Mouse (Mus musculus) kidney, postnatal 4 days (tissue): ENCODE measurements at regions not wholly inside any gene's neighbourhood (a gene's known extent, or its start where the extent isn't known, plus 50 kb on each side); places are given as distances from the start of the nearest gene placed in this dataset.
A peak's percentile ranks its signal among the peaks of the same experiment; 100 is the strongest.

Experiments used
- DNase-seq, 2 experiments: peaks; one replicate each; pipeline ENCODE4 v3.0.0; 2021; ENCODE audit warnings: mixed read lengths in 2 of 2

DNA sequence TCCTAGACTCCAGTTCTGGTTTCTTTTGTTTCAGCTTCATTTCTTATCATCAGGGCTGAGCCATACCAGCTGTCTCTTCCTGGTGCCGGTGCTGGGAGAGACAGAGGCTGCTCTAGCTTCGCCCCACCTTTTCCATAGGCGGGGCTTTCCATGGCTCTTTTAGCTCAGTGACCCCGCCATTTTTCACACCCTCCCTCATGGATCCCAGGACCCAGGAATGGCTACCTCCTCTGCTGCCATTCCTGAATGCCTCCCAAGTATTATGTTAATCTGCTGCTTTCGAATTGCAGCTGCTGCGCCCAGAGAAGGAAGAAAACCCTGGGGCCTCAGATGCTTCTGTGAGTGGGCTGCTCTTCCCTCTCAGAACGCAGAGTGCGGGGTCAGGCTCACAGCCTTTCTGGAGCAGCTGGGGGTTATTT lies 214.9 kb downstream of the Pik3r1 start:
- DNase-seq = peak; percentile 20 to 36

DNA sequence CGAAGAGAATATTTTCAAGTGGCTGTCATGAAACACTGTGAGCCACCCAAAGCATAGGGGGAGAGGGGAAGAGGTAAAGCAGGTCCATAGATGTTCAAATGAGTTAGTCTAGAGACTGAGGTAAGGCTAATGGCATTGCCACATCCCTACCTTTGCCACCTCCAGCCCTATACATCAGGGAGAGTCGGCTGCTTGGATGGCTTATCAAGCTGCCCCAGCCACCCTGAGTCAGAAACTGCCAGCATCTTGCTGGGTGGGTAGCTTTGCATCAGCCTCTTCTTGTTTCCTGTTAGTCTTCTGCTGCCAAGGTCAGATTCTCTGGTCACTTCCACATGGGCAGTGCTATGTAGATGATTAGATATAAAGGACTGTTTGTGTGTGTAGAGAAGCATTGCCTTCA lies 215.6 kb downstream of the Pik3r1 start:
- DNase-seq = no peak

DNA sequence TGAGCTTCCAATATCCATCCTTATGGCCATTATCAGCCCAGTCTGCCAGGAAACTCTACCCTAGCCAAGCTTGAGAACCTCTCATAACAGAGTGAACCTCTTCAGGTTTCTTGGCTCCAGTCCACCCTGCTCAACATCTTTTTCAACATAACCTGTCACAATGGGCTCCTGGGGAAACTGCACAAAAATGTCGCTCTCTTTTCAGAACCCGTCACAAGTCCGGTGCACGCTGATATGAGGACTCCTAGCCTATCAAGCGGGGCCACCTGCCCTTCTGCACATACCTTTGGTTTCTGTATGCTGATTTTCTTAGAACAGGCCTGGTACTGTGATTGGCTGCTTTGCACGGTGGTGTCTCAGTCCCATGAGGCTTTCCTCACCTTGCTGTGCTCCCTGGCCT lies 216.9 kb downstream of the Pik3r1 start:
- no peak for DNase-seq

DNA sequence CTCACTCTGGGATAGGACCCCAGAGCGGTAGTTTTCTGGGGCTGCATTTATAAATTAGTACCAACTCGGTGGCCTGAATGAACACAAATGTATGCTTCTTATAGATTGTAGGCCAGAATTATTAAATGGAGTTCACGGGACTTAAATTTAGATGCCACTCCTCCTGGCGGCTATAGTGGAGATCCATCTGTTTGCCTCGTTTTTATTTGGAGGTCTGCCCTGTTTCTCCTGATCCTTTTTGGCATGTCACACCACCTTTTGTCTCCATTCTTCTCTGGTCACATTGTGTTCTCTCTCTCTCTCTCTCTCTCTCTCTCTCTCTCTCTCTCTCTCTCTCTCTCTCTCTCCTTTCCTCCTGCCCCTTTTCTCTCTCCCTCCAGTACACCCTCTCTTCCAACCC lies 217.5 kb downstream of the Pik3r1 start:
- DNase-seq = no peak

DNA sequence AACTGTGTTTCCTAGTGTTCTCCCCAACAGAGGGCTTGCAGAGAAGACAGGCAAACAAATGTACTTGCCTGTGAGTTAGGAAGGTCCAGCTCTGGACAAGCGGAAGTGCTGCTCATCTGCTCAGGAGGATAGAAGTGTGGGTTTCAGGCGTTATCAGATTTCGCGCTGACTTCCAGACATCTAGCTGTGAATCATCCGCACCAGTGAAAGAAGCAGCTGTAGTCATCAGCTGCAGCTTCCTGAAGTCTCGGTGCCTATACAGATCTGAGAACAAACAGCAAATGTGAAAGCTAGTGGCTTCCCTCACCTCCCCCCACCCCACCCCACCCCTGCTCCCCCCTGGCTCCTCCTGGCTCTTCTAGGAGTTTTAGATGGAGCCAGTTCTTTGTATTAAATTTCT lies 220.1 kb downstream of the Pik3r1 start:
- DNase-seq = no peak

DNA sequence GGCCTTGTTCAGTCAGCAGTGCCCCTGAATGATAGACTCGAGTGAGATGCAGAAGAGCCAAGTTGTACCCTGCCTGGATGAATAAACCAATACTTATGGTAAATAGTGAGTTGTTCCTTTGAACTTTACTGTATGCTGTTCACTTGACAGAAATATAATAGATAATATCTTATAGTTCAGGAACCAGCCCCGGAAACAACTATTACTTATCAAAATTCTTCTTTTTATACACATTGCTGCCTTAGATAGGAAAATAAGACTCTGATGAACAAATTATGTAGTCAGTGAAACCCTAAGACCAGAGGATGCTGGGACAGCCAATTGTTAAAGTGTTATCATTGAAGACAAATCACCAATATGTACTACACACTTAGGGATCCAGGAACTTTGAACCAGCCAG lies 220.7 kb downstream of the Pik3r1 start:
- no peak for DNase-seq

DNA sequence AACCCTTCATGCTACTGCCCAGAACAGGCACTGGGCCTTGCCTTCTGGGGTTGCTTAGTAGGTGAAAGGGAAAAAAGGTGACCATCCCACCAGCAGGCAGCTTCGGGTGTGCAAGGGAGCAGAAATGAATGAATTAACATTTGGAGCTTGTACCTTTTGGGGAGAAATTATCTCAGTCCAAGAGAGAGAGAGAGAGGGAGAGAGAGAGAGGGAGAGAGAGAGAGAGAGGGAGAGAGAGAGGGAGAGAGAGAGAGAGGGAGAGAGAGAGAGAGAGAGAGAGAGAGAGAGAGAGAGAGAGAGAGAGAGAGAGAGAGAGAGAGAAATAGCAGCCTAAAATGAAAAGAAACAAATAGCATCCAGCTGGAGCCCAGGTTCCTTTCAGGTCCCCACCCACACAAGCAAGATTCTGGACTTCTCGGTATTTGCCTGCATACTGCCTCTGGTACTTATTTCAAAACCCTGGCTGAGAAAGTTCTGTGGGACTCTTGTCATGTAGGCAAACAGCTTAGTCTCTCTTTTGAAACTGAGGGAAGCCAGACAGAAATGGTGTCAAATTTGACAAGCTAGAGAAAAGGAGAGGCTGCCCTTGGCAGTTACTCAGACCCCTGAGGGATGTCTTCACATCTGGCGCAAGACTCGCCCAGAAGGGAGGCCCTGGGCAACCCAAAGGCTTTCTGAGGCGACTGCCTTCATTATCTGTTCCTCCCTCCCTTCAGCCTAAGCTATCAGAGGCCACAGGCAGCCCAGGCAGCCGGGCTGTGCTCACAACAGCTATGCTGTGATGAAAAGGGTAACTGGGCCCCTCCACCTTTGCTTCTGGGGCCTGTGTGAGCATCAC lies 222.5 kb downstream of the Pik3r1 start:
- DNase-seq = no peak

DNA sequence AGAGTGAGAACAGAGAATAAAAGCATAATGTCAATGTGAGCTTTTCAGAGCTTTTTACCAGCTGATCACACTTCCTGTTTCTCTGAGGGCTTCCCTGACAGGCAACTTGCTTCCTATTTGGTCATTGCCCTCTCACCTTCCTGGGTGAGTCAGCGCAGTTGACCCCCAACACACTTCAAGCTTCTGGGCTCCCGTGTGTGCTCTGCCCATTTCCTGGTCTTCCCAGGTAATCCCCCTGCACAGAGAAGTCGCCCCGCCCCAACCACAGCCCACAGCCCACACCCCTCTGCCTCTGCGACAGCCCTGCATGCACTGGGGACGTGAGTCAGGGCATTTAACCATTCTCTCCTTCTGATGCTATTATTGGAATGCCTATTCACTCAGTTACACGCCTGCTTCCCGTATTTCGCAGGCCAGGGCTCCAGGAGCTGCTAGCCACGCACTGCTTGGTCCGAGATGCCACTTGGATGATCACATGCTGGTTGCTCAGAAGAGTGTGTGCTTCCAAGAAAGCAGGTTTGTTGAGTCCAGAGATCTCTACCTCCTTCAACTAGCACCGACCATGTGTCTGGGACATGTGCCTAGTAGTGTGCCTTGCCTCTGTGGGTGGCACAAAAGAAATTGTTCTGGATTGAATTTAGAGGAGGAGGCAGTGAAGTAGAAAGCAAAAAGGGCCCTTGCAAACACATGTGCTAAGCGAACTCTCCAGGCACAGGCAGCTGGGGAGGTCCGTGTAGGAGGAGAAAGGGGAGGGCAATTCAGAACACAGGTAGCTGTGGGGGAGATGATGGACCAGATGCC lies 227.4 kb downstream of the Pik3r1 start:
- DNase-seq = peak; percentile 17 to 30

DNA sequence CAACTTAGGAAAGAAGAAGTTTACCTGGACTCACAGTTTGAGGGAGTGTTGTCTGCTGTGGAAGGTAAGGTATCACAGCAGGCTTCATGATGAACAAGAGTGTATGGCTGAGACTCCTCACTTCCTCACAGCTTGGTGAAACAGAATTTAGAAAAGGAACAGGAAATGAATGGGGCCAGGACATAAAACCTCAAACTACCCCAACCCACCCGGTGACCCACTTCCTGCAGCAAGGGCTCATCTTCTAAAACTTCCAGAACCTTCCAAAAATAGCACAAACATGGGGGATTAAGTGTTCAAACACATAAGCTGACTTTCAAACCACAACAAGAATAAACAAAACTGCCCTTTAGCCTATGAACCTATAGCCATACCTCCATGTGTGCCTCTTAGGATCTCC lies 229.9 kb downstream of the Pik3r1 start:
- no peak for DNase-seq

DNA sequence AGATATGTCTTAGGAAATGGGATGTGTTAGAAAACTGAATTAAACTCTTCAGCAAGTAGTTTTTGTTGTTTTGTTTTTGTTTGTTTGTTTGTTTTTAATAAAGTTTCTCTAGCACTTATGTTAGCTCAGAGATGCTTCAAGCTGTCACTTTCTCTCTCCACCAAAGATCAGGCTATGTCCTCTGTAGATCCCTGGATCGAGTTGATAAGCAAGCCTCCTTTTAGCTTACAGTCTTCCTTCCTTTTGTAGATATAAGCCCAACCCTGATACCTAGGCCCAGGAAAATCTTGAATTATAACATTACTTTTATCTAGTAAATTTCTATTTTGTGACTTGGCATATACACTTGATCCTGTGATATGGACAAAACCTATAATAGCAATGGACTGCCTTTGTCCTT lies 232.0 kb downstream of the Pik3r1 start:
- no peak for DNase-seq

DNA sequence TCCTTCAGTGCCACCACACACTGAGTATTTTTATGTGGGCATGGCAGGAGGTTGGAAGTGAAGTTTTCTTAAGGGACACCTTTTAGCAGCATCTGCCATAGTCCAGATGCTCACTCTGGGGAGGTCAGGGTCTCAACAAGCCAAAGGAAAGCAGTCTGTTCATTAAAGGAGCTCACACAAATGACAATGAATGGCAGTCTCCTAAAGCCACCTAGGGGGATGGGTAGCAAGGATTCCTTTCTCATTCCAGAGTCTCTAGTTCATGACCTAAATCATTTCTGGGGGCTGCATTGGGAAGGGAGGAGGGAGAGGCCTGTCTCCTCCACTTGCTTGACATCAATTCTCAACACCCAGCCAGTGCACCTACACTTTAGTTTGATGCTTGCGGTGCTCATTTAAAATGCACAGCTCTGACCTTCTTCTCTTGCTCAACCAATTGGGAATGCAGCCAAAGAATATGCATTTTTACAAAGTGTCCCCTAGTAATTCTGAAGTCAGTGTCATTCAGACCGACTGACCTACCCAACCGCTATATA lies 232.6 kb downstream of the Pik3r1 start:
- no peak for DNase-seq

DNA sequence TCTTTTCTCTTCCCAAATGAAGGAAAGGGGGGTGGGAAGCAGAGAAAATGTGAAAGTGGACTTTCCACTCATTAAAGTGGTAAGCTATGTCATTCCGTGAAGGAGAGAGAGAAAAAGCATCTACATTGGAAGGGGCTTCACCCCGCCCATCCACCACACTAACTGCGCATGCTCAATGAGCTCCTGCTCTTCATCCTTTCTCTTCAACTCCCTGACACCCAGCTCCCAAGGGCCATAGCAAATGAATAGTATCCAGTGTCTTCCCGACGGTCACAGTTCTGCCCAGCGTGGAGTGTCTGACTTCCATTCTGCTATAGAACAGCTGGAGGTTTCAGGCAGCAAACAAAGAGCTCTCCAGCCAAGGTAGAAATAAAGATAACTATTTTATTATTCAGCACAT lies 233.5 kb downstream of the Pik3r1 start:
- no peak for DNase-seq

DNA sequence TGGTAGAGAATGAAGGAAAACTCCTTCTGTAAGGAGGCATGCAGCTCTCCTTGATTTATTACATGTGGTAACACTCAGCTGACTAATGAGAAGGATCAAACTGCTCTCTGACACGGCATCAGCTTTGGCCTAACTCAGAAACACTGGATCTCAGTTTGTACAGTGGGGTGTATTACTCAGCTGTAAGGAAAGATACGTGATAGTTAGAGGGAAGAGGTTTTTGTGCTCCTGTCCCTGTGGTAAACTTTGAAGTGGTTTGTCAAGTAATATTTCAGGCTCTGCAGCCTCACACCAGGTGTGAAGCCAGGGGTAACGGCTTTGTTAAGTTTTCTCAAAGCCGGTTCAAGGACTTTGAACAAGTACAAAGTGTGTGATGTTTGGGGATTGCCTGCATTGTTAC lies 235.1 kb downstream of the Pik3r1 start:
- DNase-seq = no peak

DNA sequence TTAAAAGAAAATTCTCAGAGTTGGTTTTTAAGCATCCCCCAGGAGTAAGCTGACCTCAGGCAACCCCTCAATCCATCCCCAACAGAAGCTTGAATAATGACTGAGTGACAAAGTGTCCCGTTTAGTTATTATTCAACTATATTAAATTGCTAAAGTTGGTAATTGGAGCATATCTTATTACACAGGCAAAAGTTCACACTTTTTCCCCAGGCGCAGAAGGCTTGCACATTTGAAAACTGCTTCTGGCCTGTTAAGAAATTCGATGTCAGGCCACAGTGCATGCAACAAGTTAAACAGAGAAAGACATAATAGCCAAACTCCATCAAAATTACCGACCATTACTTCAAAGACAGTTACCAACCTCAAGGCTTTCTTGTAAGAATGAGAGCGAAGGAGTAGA lies 240.3 kb downstream of the Pik3r1 start:
- DNase-seq = no peak

DNA sequence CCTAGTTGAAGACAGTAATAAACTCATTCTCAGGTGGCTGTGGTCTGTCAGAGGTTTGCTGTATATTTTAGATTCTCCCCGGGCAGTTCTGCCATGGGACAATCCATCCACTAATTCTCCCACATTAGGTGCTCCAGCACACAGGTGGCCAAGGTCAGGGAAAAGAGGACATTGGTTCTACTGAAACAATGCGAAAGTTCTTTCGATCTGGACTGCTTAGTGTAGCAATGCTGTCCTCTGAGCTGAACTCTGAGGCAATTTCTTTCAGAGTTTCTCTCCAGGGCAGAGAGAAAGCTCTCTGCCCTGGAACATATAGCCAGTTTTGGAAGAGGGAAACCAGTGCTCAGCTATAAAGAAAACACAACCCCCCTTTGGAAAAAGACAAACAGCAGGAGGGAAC lies 243.2 kb downstream of the Pik3r1 start:
- no peak for DNase-seq

DNA sequence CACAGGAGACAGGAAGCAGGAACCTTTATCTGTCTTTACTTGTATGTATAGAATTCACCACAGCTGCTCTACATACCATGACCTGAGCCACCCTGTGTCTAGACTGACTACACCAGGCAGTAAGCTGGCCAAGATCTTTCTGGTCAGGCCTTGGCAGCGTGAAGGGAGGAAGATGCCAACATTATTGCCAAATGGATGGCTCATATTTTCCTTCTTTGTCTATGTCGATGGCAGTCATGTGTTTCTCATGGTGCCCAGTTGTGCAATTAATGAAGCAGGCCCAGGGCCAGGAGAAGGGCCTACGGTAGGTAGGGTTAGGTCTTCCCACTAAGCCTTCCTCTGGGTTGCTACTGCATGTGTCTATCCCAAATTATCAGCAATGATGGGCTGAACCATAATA lies 243.8 kb downstream of the Pik3r1 start:
- DNase-seq = no peak

DNA sequence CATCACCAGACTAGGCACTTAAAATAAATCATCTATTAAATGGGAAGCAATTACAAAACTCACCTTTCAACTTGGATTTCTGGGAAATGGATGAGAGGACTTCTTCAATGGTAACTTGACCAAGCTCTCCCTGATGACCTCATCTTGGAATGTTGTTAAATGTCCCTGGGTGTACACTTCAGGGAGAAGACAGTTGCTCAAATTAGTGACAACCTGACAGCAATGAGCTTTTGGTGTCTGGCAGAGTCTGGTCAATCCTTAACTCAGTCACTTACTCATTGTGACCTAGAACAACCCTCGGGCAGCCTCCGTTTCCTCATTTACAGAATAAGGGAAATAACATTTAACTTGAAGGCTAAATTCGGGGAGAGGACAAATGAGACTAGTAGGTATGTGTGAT lies 244.5 kb downstream of the Pik3r1 start:
- no peak for DNase-seq

DNA sequence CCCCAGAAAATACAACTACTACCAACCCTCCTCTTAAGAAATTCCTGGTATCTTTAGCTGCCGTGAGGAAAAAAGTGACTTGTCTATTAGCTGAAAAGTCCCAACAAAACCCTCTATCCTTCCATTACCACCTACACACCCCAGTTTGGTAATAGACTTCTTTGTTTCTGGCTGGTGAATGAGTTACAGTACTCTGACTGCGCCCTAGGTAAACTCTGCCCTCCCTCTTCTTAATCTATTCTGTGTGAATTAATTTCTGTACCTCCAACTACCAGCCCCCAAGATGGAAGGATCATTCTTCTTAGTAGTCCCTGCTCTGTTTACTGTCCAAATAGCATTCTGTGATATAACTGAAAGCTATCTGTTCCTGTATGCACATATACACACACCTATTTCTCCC lies 245.4 kb downstream of the Pik3r1 start:
- no peak for DNase-seq

DNA sequence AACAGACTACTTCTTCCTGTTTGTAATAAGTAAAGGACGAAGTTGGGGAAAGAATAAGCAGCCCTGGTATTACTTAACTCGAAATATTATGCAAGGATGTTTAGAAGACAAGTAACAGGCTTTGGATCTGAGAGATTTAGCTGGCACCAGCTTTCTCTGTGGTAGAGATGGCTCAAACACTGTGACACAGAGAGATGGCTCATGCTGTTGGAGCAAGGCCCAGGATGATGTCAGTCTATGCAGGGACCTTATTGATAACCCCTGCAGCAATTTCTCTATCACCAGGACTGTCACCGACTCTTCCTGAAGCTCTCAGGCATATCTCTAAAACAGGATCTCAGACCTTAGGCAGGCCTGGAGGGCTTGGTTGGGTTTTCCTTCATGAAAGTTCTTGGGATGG lies 254.7 kb downstream of the Pik3r1 start:
- no peak for DNase-seq

DNA sequence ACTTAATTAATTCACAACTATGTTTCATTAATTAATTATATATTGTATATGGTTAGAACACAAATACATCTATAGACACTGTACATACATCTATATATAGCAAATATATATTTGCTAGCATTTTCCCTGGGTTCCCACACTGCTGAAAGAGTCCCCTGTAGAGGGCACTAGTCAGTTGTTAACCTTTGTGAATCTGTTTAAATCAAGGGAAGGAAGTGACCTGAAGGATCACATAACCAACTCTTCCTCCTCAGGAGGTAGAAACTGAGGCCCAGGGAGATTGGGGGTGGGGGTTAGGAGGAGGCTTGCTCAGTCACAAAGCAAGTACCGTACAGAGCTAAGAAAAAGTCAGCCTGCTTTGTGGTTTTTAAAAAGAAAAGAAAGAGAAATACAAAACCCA lies 258.1 kb downstream of the Pik3r1 start:
- DNase-seq = peak in 1 of 2 experiments; percentile 15

DNA sequence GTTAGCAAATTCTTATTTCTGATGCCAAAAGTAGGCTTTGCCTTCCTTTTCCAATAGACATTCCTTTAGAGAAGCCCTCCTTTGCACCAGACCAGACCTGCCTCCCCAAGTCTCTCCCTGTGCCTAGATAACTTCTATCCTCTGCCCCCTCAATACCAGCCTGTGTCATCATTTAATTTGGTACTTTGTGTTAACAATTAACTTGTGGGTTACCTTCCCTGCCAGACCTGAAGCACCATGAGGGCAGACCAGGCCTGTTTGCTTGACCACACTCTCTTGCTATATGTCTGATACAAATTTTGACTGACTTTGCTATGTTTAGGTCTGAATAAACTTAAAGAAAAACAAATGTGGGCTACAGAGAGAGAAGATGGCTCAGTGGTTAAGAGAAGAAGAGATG lies 259.7 kb downstream of the Pik3r1 start:
- DNase-seq = no peak

DNA sequence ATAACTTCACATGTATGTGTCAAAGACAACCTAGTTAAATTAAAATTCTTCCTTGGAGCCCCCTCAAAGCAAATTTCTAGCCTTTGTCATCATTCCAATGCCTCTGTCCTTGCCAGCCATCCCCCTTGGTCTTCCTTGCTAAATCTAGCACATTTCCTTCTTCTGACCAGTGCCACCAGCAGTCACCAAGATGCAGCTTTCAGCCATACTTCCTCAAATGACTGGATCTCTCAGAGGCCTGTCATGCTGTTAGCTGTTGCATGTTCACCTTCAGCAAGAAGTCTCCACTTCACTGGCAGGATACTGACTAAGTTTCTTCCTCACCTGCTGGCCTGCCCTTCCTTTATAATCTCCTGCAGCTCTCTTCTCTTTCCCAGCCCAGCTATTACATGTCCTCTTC lies 261.3 kb downstream of the Pik3r1 start:
- no peak for DNase-seq

DNA sequence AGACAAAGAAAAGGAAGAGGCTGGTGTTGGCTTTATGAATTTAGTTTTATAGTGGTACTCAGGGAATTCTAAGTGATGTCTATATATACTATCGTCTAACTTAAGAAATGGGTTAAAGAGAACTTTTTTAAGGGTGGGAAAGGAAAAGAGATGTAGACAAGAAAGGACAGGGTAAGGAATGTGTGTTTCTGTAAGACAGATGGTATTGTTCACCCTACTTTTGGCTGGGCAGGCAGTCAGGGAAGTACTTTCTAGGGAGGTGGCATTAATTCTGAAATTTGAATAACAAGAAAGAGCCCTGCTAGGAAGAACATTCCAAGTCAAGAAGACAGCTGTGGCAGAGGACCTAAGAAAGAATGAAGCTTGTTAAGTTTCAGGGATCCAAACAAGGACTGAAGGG lies 263.0 kb downstream of the Pik3r1 start:
- DNase-seq = no peak

DNA sequence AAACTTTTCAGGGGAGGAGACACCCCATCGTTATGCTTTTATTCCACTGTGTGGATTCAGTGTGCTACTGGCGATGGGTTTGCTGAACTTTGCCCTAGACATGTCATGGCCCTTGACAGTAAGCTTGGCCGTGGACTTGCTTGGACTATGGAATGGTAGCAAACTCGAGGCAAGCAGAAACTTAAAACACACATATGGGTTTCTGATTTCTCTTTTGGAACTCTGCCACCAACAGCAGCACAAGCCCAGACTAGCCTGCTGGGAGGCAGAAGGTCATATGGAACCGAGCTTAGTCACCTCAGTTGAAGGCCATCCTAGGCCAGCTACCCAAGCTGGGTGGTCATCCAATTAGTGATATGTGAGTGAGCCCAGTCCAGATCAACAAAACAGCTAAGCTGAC lies 263.8 kb downstream of the Pik3r1 start:
- DNase-seq = no peak
